Mouse (Mus musculus) induced T-regulatory cell, adult 2 months (primary cell): Measurements from ENCODE around the gene Slc25a3.

Experiments used
- DNase-seq: peaks from one replicate; pipeline ENCODE4 v3.0.0-alpha.2; 2012; ENCODE audit warnings: low read depth

The Slc25a3 gene

GRCm38 (mm10) chr10:91142654-91143191 lies 18.9 kb upstream of the Slc25a3 start:
- peak; percentile 43 for DNase-seq

GRCm38 (mm10) chr10:91141564-91141963 lies 17.7 kb upstream of the Slc25a3 start:
- DNase-seq: peak; percentile 86

- no peak for DNase-seq
Measured at GRCm38 (mm10) chr10:91139148-91139766, 15.4 kb upstream of the Slc25a3 start.

GRCm38 (mm10) chr10:91138317-91138716 lies 14.5 kb upstream of the Slc25a3 start:
- peak; percentile 67 for DNase-seq

- no peak for DNase-seq
Measured at GRCm38 (mm10) chr10:91137400-91137799, 13.5 kb upstream of the Slc25a3 start.

- no peak for DNase-seq
Measured at GRCm38 (mm10) chr10:91135302-91135972, 11.6 kb upstream of the Slc25a3 start.

GRCm38 (mm10) chr10:91131565-91131964 lies 7.7 kb upstream of the Slc25a3 start:
- no peak for DNase-seq

- DNase-seq: no peak
Measured at GRCm38 (mm10) chr10:91130792-91131191, 6.9 kb upstream of the Slc25a3 start.

GRCm38 (mm10) chr10:91128551-91129160 lies 4.8 kb upstream of the Slc25a3 start:
- no peak for DNase-seq

GRCm38 (mm10) chr10:91127395-91127794 lies 3.5 kb upstream of the Slc25a3 start:
- no peak for DNase-seq

GRCm38 (mm10) chr10:91126618-91127355 lies 2.9 kb upstream of the Slc25a3 start:
- no peak for DNase-seq

GRCm38 (mm10) chr10:91123281-91123827 lies 505 bp downstream of the Slc25a3 start:
- no peak for DNase-seq

- peak; percentile 70 for DNase-seq
Measured at GRCm38 (mm10) chr10:91122646-91123045, 1.2 kb downstream of the Slc25a3 start.

GRCm38 (mm10) chr10:91116958-91117357 lies 6.9 kb downstream of the Slc25a3 start:
- no peak for DNase-seq

GRCm38 (mm10) chr10:91109841-91110240 lies 14.0 kb downstream of the Slc25a3 start:
- DNase-seq: no peak

- DNase-seq: no peak
Measured at GRCm38 (mm10) chr10:91105981-91106380, 17.9 kb downstream of the Slc25a3 start.

- DNase-seq: no peak
Measured at GRCm38 (mm10) chr10:91102799-91103590, 20.9 kb downstream of the Slc25a3 start.

- DNase-seq: no peak
Measured at GRCm38 (mm10) chr10:91101936-91102335, 21.9 kb downstream of the Slc25a3 start.

GRCm38 (mm10) chr10:91100101-91100500 lies 23.8 kb downstream of the Slc25a3 start:
- DNase-seq: no peak

- no peak for DNase-seq
Measured at GRCm38 (mm10) chr10:91098056-91098455, 25.8 kb downstream of the Slc25a3 start.
